Mouse (Mus musculus) spleen, embryonic (tissue): ENCODE data around the gene Abca7.

ENCODE experiments used
- CTCF ChIA-PET: fragments of 350-600 bp; sonication (Branson Sonifier 250); formaldehyde crosslinking; loops from one replicate; lab custom pipeline; 2022; lab: Charles Lee

Gene Abca7

DNA sequence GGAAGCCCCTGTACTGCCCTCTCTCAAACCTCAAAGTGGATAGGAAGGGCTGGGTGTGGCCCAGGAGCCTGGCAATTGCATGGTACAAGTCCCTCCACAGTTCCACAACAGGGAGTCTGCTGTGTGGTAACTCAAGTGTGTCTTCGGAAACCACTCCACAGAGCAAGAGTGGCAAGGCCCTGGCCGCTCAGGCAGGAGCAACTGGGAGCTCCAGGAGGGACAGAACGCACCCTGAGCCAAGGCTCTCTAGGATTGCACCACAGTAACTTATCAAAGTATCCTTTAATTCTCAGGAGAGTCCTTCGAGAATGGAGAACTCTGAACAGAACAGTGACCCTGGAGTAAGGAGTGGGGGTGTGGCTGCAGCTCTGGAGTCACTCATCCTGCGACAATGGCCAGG is 39.4 kb downstream of the Abca7 start:
- CTCF ChIA-PET, result no interaction called here

DNA sequence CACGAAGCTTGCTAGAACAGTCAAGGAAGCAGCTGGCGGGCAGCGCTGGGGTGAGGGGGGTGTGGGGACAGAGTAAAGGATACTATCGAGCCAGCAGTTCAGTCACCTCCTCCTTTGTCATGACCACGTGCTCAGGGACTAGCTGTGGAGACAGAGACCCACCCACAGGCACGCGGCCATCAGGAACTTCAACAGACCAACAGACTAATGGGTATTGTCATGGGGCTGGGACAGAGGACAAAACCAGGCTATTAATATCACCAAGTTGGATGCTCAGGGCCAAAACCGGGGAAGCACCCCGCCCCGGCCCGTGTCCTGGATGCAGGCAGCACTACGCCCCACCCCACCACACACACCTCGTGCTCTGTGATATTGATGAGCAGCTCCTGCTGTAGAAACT is 40.5 kb downstream of the Abca7 start:
- CTCF ChIA-PET, result no interaction called here

DNA sequence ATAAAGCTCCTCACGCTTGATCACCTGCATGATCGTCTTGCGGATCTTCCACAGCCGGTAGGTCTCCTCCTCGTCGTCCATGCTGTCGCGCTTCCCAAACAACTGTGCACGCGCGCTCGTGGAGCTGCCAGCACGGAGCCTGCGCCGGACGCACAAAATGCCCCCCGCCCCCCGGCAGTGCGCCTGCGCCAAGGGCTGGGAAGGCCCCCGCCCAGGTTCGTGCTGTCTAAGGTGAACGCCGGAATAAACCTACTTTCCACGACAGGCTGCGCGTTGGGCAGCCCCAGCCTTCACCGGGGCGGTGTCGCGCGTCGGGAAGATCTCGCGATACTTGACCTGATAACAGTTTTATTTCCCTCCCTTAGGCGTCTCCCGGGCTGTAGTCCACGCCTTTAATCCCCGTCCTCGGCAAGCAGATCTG is 43.3 kb downstream of the Abca7 start, which contains the start of gene Polr2e:
TSS of gene Polr2e (minus strand) at position 237 of the 421 bp plus-strand sequence.
- CTCF ChIA-PET, result no interaction called here

DNA sequence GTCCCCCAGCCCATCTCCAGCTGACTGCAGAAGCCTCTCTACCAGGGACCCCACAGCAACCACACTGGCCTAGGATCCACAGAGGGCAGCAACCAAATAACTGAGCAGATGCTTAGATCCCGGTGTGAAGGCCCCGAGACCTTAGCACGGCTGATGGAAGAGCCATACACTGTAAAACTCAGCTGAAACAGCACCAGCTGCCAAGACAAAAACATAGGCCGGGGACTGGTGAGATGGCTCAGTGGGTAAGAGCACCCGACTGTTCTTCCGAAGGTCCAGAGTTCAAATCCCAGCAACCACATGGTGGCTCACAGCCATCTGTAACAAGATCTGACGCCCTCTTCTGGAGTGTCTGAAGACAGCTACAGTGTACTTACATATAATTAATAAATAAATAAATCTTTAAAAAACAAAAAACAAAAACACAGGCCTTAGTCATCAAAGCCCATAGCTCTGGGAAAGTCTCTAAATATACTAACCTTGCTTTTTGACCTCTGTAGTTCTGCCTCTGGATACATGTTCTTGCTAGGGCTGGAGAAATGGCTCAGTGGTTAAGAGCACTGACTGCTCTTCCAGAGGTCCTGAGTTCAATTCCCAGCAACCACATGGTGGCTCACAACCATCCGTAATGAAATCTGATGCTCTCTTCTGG is 45.2 kb downstream of the Abca7 start:
- CTCF ChIA-PET, result interaction anchor here (0.5 to 0.7 kb wide), 3 partner anchors 11 to 57 kb away, joined by 3 to 4 read pairs (median 3); no protein-coding TSS in a partner anchor

DNA sequence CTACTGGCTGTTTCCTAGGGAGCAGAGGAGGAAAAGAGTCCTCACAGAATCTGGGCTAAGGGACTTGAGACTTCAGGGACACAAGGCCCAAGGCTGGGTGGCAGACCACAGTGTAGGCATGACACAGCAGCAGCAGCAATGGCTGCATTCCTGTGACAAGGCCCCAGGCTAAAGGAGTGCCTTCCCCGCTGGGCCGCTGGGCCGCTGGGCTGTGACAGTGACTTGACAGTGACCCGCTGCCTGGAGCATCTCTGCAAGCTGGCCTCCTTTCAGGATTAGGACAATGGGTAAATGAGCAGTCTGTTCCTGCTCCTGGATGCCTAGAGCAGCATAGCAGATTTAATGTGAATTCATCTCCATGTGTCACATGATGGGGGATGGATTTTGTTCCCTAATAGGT is 47.8 kb downstream of the Abca7 start:
- CTCF ChIA-PET, result no interaction called here

DNA sequence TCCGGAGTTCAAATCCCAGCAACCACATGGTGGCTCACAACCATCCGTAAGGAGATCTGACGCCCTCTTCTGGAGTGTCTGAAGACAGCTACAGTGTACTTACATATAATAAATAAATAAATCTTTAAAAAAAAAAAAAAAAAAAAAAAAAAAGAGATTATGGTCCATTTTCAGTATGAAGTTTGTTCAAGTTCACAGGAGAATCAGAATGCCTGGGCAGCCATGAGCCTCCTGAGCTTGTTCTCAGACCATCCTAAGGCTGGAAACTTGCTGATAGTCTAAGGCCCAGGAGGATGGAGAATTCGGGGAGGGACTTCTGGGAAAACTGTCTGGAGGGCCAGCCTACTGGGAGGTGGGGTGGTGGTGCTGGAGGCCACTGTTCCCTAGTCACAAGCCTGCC is 49.1 kb downstream of the Abca7 start:
- CTCF ChIA-PET, result interaction anchor here (0.7 kb wide), 1 partner anchor 316 kb away, joined by 3 read pairs; no protein-coding TSS in a partner anchor

DNA sequence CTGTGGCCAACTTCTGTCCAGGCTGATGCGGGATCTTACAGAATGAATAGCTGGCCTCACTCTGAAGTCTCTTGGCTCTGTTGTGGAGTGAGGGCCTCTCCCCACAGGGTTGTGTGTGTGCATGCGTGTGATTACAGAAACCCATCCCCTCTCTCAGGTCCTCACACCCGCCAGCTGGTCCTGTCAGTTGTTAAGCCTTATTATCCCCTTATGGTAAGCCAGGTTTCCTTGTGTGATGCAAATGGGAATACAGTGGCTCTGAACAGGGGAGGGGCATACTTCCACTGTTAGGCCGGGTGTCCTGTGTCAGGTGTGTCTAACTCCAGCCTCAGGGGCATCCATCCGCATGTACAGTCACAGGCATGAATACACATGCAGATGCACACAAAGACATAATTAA is 49.5 kb downstream of the Abca7 start:
- CTCF ChIA-PET, result no interaction called here

DNA sequence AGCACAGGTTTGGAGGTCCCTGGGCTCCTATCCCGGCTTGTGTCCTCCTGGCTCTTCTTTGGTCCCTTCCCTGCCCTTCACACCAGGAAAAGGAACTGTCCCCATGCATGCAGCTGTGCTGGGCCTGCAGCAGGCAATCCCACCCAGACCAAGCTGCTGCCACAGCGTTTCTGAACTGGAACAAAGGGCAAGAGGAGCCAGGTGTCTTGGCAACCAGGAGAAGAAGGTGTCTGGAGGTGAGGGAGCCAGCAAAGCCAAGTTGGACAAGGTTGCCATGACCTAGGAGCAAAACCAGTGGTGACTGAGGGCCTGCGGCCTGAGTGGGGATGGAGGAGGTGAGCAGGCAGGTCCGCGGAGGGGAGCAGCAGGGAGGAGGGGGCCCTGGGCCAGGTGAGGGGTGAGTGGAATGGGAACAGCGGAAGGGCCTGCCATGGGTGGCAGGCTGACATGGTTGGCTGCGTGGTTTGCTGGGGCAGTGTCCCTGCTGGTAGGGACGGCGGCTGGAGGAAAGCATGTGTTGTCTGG is 50.8 kb downstream of the Abca7 start, which contains the start of gene Gpx4:
TSS of gene Gpx4 (plus strand) at position 126 of the 525 bp plus-strand sequence.
- CTCF ChIA-PET, result no interaction called here

DNA sequence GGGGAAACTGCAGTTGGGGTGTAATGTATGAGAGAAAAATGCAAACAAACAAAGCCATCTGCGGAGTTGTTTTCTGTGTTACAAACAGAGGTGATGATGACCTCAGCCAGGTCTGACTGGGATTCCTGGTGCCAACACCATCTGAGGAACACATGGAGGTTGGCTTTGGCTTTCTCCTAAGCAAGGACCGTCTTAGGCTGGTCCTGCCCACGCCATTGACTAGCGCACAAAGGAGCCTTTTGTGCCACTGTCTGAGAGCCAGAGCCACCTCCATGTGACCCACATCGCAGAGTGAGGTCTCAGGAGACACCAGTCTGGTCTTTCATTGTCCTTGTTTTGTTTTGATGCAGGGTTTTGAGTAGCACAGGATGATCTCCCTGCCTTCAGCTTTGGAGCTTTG is 52.1 kb downstream of the Abca7 start:
- CTCF ChIA-PET, result no interaction called here

DNA sequence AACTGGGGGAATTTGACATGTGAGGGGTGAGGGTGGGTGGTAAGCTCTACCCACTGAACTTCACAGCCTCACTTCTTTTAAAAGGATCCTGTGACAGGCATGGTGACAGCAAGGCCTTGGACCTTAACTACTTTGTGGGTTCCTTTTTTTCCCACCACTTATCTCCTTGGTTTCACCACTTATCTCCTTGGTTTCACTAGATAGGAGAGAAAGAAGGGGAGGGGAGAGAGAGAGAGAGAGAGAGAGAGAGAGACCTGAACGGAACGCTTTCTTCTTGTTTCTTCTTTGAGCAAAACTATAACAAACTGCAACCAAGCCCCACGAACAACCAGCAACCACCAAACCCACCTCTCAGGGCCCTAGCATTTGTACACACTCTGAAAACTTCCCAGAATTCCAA is 52.5 kb downstream of the Abca7 start:
- CTCF ChIA-PET, result no interaction called here

DNA sequence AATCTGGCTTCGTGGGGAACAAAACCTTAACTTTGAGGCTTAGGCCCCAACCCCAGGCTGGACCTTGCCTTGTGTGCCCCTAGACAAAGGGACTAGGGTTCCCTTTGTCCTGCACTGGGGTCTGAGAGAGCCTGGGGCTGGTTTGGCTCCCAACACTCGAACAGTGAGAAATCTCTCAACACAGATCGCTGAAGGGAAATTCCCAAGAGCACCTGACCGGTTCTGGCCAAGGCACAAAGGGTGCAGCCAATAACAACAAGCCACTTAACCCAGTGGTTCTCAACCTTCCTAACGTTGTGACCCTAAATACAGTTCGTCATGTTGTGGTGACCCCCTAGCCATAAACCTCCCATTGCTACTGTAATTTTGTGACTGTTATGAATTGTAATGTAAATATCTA is 54.0 kb downstream of the Abca7 start:
- CTCF ChIA-PET, result interaction anchor here (0.6 kb wide), 1 partner anchor 22 kb away, joined by 3 read pairs; no protein-coding TSS in a partner anchor

DNA sequence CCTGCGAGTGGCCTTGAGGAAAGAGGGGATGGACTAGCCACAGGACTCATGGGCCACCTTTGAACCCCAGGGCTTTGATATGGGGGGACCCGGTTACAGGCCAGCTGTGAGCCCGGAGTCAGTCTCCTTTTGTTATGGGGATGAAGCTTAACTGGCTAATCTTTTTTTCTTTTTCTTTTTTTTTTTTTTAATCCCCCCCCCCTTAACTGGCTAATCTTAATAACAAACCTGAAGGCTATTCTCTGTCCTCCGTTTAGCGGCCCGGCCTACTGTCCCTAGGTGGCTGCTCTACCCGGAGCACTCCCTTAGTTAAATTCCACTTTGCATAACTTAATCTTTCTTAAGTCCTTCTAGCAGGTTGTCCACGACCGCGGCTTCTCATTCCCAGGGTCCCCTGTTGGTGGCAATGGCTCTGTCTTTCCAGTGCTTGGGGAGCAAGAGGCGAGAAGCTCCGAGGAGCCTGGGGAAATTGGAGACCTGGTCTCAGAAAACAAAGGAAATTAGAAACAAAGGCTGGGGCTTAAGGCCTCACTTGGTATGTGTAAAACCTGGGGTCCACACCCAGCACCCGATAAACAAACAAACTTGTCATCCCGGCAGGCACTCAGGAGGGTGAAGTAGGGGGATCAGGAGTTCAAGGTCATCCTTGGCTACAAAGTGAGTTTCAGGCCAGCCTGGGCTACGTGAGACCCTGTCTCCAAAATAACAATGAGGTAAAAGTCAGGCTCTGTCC is 54.8 kb downstream of the Abca7 start:
- CTCF ChIA-PET, result interaction anchor here (0.6 kb wide), 3 partner anchors 13 to 1237 kb away, joined by 3 to 15 read pairs (median 5); no protein-coding TSS in a partner anchor

DNA sequence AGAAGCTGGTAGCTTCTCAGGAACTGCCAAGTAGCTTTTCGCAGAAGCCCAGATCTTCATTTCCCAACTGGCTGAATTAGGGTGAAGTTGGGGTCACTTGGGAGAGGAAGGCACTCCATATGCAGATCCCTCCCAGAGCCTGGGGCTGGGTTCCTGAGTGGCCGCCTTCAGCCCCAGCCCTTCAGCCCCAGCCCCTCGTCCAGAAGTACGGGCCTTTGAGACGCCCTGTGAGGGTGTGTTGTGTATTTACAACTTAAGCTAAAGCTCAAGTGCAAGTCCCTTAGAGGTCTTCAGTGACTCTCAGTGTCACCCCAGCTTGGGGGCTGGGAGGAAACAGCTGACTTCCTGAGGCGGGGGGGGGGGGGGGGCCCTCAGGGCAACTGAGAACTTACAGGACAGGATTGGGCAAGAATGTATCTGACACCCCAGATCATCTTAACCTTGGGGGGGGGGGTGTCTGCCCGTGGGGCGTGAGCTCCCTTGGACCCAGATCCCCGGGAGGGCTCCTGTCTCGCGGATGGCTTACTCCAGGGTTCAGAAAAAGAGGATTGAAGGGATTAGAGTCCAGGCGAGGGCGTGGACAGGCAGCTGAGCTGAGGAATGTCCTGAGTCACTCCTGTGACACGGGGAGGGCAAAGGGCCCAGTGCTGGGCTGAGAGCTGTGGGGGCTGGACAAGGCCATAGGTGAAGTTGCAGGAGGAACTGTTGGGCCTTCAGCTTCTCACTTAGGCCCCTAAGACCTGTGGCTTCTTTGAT is 55.5 kb downstream of the Abca7 start:
- CTCF ChIA-PET, result interaction anchor here (0.5 to 0.7 kb wide), 3 partner anchors 10 to 57 kb away, joined by 4 to 6 read pairs (median 5); no protein-coding TSS in a partner anchor

DNA sequence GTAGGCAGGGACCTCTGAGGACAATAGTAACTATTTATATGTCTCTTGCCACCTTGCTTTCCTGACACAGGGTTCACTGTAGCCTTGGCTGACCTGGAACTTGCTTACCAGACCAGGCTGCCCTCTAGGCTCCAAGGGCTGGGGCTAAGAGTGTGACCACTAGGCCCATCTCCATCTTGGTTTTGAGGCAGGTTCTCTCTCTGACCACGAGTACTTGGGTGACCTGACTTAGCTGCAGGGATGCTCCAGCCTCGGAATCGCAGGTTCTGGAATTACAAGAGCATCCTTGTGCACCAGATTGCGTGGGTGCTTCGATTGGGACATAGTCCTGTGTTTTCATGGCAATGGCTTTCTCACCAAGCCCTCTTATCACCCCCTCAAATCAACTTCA is 56.1 kb downstream of the Abca7 start:
- CTCF ChIA-PET, result interaction anchor here (0.5 to 0.7 kb wide), 3 partner anchors 11 to 58 kb away, joined by 3 to 6 read pairs (median 4); no protein-coding TSS in a partner anchor

DNA sequence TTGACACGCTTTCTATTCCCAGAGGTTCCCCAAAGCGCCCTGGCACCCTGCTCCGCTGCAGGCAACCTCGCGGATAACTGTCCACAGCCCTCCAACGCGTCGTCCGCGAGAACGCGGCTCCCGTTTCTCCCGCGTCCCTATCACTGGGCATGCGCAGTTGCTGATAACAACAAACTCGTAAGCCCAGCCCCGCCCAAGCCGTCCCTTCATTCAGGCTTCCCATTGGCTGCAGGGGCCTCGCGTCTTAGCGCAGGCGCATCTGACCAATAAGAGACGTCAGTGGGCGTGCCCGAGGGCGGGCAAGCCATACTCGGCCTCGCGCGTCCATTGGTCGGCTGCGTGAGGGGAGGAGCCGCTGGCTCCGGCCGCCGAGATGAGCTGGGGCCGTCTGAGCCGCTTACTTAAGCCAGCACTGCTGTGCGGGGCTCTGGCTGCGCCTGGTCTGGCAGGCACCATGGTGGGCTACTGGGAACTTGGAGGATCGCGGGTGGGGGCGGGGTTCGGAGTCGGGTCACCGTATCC is 57.0 kb downstream of the Abca7 start:
- CTCF ChIA-PET, result interaction anchor here (0.6 to 0.7 kb wide), 3 partner anchors 24 to 192 kb away, joined by 3 read pairs; no protein-coding TSS in a partner anchor

DNA sequence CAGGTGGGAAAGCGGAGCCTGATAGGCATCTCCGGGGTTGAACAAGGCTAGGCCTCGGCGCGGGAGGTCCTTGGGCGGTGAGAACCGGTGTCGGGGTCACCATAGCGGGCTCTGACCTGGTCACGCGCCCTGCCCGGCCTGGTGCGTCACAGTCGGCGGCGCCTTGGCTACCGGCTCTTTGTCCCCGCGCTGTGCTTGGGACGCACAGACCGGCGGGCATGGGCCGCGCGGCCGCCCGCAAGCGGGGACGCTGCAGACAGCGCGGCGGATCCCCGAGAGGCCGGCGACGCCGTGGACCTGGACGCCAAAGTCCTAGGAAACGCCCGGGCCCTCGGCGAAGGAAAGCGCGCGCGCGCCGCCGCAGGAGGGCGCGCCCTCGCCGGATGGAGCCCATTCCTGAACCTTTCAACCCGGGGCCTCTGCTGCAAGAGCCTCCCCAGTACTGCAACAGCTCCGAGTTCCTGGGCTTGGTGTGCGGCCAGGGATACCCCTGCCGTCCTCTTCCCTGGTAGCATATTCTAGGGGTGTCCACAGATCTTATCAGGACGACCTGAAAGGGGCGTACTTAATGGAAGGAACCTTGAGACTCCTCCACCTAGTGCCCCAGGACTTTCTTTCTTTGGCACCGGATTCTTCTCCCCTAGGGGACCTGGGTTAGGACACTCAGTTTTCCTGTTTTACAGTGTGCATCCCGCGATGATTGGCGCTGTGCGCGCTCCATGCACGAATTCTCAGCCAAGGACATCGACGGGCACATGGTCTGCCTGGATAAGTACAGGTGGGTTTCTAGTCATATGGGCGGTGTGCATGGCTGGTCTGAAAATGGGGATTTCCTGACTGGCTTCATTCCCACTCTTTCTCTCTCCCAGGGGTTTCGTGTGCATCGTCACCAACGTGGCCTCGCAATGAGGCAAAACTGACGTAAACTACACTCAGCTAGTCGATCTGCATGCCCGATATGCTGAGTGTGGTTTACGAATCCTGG is 57.8 kb downstream of the Abca7 start:
- CTCF ChIA-PET, result no interaction called here

DNA sequence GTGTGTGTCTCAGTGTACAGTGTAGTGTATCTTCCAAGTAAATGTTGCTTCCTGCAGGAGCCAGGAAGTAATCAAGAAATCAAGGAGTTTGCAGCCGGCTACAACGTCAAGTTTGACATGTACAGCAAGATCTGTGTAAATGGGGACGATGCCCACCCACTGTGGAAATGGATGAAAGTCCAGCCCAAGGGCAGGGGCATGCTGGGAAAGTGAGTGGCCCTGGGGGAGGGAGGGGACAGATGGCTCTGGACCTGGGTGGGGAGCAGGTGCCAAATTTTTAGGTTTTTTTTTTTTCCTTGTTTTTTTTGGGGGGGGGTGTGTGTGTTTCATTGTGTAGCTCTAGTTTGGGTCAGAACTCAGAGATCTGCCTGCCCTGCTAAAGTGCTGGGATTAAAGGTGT is 58.6 kb downstream of the Abca7 start:
- CTCF ChIA-PET, result interaction anchor here (0.6 kb wide), 1 partner anchor 10 kb away, joined by 3 read pairs; no protein-coding TSS in a partner anchor

DNA sequence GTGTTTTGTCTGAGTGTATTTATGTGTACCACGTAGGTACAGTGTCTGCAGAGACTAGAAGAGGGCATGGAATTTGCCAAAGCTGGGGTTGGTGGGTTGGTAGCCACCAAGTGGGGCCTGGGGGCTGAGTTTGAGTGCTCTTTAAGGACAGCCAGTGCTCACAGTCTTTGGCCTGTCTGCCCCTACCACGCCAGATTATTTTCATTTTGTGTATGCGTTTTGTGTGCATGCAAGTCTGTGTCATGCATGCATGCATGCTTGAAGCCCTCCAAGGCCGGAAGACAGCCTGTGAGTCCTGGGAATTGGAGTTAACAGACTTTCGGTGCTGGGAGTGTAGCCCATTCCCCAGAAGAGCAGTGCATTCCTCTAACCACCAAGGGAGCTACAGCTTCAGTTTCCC is 59.1 kb downstream of the Abca7 start:
- CTCF ChIA-PET, result interaction anchor here (0.6 kb wide), 1 partner anchor 9 kb away, joined by 3 read pairs; no protein-coding TSS in a partner anchor

DNA sequence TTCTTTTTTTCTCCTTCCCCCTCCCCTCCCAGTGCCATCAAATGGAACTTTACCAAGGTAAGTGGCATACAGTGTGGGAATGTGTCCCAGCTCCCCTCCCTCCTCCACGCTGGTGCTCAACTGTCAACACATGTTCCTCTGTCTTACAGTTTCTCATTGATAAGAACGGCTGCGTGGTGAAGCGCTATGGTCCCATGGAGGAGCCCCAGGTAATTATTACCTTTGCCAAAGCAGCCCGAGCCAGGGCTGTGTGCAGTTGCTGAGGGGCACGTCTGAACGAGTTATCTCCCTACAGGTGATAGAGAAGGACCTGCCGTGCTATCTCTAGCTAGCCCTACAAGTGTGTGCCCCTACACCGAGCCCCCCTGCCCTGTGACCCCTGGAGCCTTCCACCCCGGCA is 59.6 kb downstream of the Abca7 start:
- CTCF ChIA-PET, result no interaction called here

DNA sequence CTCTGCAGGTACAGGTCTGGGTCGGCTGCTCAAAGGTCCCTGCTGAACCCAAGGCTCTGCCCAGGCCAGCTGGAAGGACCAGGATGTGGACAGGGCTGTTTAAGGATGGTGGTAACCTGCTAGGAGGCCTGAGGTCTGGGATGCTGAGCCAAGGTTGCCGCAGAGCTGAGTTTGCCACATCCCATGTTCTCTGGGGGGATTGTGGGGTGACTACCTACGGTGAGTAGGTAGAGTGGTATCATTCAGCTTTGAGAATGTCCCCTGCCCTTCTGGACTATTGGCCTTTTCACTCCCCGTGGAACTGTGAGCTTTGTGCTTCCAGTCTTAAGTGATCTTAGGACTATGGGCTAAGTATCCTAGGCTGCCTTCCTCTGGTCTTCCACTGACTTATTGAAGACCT is 60.2 kb downstream of the Abca7 start:
- CTCF ChIA-PET, result no interaction called here
